Mouse (Mus musculus) liver, adult 2 months (tissue): ENCODE results near the gene Gm17428.

Experiments used
- CTCF ChIP-seq: fragments of 200-500 bp; IDR thresholded peaks from 2 replicates; pipeline ENCODE4 v1.5.1; 2011; ENCODE audit warnings: low read depth, low read length, control low read depth
- POLR2A ChIP-seq: fragments of 200-500 bp; IDR thresholded peaks from 2 replicates; pipeline ENCODE4 v1.6.1; 2011; ENCODE audit warnings: low read length, control low read depth; ENCODE audit not compliant: insufficient read depth; ENCODE audit errors: extremely low read depth

- TF ChIP-seq CTCF (no peak), POLR2A (no peak)
Observed at GRCm38 (mm10) chr14:54963727-54964126, 13.0 kb upstream of the Gm17428 start.
